Mouse (Mus musculus): ENCODE results near the gene Map4k4.

Gene Map4k4

GRCm38 (mm10) chr1:39896581-39896980 is 4.1 kb upstream of the Map4k4 start:
- no peak for DNase-seq (ENCODE audit: extremely low spot score, low spot score)

- DNase-seq (ENCODE audit: extremely low spot score, low spot score), result no peak
Observed at GRCm38 (mm10) chr1:39898686-39899085, 2.0 kb upstream of the Map4k4 start.

- DNase-seq (ENCODE audit: extremely low spot score, low spot score), result peak; percentile 77
Observed at GRCm38 (mm10) chr1:39901063-39901811, 524 bp downstream of the Map4k4 start.

DNA sequence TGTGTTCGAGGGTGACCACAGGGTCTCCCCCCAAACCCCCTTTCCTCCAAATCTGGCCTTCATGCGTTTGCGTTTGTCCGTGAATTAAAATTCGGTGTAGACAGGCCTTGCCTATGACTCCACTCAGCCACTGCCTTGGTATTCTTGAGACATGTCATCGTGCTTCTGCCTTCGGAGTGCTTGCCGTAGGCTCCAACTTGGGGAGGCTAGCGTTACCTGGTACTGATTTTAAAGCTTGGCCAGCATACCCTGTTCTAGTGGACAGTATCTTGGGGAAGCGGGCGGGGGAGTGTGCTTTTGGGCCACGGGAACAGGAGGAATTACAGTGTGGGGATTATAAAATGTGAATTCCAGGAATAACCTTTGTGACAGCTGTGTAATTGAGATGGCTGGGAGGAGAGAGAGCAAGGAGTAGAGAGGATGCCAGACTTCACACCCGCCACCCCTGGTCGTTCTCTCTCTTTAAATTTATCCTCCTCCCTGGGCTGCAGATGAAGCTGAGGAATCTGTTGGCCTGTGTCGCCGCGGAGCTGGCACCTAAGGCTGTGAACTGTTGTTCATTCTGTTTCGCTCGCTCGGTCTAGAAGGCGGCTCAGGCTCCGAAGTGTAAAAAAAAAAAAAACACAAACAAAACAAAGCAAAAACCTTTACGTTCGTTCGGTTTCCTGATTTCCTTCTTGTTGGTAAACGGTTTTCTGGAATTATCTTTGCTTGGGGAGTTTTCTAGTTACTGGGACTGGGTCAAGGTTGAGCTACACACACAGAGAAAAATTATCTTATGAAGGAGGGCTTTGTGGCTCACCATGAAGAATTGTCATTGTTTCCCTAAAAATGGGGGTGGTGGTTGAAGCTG is 1.4 kb downstream of the Map4k4 start:
- peak; percentile 57 for DNase-seq (ENCODE audit: extremely low spot score, low spot score)

DNA sequence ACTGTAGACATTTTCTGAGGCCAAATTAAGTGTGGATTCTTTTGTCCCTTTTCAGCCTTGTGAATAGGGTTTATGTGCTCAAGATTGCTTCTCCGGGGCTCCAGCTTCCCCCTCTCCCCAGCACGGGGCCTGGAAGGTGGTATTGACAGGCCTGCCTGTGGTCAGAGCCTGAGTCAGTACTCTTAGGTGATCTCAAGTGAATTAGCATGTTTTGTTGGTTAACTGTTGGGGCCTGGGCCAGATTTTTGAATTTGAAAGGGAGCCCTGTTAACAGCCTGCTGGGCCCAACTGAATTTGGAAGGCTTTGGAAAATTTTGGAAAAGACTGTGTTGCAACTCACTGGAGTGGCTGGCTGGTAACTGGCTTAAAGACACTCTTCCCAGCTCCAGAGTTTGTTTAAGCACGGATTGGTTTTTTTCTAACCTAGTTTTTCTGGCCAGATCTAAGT is 2.0 kb downstream of the Map4k4 start:
- DNase-seq (ENCODE audit: extremely low spot score, low spot score), result no peak

DNA sequence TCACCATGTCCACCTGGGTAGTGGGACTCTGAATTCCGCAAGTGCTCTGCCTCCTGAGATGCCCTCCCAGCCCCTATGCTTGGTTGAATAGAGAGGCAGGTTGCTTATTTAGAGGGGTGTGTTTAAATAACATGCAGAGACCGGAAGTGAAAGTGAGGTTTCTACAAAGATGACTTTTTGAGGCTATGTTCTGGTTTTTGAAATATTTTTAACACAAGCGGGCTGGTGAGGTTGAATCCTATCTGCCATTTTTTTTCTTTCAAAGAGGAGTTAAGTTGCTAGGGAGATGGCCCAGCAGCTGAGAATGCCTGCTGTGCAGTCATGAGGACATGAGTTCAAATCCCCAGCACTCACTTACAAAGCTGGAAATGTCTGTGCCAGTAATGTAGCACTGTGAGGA is 4.0 kb downstream of the Map4k4 start:
- DNase-seq (ENCODE audit: extremely low spot score, low spot score), result no peak

- DNase-seq (ENCODE audit: extremely low spot score, low spot score), result no peak
Observed at GRCm38 (mm10) chr1:39906921-39907320, 6.2 kb downstream of the Map4k4 start.

DNA sequence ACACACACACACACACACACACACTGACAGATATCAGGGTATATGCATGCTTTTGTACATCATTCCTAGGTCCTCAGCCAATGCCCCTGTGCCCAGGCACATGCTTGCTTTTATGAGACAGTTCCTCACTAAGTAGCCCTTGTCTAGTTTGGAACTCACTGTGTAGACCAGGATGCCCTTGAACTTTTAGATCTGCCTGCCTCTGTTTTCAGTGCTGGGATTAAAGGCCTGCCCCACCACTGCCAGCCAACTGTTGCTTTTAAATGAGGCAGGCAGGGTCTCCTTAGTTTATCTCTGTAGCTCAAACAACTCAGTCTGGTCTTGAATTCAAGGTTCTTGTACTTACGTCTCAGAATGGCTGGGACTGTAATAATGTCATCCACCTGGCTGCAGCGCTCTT is 8.3 kb downstream of the Map4k4 start:
- no peak for DNase-seq (ENCODE audit: extremely low spot score, low spot score)

GRCm38 (mm10) chr1:39911446-39911845 is 10.7 kb downstream of the Map4k4 start:
- DNase-seq (ENCODE audit: extremely low spot score, low spot score), result no peak

GRCm38 (mm10) chr1:39913256-39913655 is 12.5 kb downstream of the Map4k4 start:
- no peak for DNase-seq (ENCODE audit: extremely low spot score, low spot score)

DNA sequence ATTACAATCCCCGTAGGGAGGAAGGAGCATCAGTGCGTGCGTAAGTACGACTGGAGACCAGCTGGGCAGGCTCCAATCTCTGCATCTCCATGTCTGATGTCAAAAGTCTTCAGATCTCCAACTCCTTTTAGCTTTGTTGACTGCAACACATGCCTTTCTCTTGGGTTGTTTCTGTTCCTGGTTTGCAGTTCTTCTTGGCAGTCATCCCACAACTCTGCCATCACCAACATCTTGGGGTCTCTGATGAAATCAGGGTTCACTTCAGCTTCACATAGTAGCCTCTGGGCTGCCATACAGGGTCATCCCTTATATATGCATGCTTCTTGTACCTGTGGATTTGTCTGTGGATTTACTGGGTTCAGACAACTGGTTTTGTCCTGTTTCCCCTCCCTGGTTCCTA is 15.4 kb downstream of the Map4k4 start:
- no peak for DNase-seq (ENCODE audit: extremely low spot score, low spot score)

DNA sequence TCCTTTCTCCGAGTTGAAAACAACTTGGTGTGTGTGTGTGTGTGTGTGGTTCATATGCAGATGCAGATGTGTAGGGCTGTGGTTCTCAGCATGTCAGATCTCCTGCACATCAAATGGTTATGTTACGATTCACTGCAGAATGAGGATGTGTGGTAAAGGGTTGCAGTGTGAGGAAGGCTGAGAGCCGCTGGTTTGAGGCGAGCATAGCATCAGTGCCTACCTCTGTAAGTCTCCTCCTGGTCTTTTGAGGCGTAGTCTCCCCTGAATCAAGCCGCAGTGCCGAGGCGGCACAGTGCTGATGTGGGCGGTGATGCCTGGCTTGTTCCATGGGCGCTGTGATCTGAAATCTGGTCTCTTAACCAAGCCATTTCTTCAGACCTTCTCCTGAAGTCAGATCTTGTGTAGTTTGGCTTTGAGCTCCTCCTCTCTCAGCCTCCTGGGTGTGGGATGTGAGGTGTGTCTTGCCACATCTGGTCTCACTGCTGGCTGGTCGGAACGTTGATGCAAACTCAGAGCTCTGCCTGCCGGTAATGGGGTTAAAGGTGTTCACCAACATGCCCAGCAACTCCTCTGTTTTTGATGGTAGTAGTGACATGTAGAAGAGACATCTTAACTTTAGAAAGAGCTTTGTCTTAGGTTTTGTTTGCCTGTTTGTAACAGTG is 17.3 kb downstream of the Map4k4 start:
- DNase-seq (ENCODE audit: extremely low spot score, low spot score), result no peak

GRCm38 (mm10) chr1:39918517-39919115 is 17.9 kb downstream of the Map4k4 start:
- no peak for DNase-seq (ENCODE audit: extremely low spot score, low spot score)

- no peak for DNase-seq (ENCODE audit: extremely low spot score, low spot score)
Observed at GRCm38 (mm10) chr1:39920616-39921015, 19.9 kb downstream of the Map4k4 start.

DNA sequence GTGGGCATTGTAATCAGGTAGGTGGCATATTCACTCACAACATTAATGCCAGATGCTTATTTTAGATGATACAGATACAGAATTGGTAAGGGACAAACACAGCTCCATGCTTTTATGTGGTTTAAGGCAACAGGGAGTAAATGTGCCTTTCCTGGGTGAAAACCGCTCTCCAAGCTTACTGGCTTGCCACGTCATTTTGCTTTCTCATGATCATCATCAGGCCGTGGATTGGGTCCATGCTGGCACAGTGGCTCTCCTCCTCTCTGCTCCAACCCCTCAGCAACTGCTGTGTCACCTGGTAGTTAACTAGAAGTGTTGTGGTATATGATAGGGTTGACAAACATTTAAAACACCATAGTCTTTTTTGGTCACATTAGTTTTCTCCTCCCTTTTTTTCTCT is 21.3 kb downstream of the Map4k4 start:
- no peak for DNase-seq (ENCODE audit: extremely low spot score, low spot score)

- DNase-seq (ENCODE audit: extremely low spot score, low spot score), result no peak
Observed at GRCm38 (mm10) chr1:39922714-39923113, 22.0 kb downstream of the Map4k4 start.

- DNase-seq (ENCODE audit: extremely low spot score, low spot score), result no peak
Observed at GRCm38 (mm10) chr1:39923395-39924337, 23.0 kb downstream of the Map4k4 start.

DNA sequence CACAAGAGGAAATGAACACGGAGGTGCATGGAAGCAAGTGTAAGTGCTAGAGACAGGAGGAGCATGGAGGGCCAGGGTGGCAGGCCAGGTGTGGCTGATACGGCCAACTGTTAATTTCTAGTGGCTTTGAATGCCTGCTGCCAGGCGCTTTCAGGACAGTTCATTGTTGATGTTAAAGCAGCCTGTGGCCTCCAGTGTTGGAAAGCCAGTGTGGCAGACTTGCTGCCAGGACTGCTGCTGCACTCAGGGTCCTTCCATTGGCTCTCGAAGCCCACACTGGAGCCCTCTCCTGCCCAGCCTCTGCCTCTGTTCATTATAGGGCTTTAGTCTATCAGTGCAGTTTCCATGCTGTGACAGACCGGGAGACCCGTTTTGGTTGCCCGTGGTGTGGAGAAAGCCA is 30.3 kb downstream of the Map4k4 start:
- no peak for DNase-seq (ENCODE audit: extremely low spot score, low spot score)

- no peak for DNase-seq (ENCODE audit: extremely low spot score, low spot score)
Observed at GRCm38 (mm10) chr1:39932216-39932739, 31.6 kb downstream of the Map4k4 start.

DNA sequence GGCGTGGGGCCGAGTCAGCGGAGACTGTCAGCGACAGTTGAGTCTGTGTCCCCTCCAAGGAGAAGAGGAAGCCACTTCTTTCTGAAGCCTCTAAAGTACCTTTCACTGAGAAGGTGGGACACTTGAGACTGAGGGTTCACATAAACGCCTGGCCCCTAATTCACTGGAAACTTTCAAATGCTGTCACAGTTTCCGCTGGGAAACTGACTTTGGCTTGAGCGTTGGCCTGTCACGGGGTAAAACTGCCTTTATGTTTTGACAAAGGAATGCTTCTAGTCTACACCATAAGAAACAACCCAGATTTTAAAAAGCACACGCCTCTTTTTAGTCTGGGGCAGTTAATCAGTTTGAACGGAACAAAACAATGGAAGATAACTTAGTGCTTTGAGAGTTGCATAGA is 32.2 kb downstream of the Map4k4 start:
- no peak for DNase-seq (ENCODE audit: extremely low spot score, low spot score)
